Mouse (Mus musculus) embryonic fibroblast, embryonic 13.5 days (primary cell): ENCODE measurements around the gene Olfr1353. TPM values are rescaled to one million over a fixed set of nuclear protein-coding genes. Genes with fewer than 3 reads are reported as not detected.
"Not testable (repeated sequence)": the region's sequence is repeated elsewhere in the genome, so short reads cannot be mapped to it uniquely, and the experiment has no call there.

Experiments used
- H3K27ac ChIP-seq: 2 replicates; pipeline ENCODE4 v1.5.1; 2012; ENCODE audit warnings: low read length, control low read depth, inconsistent platforms; ENCODE audit not compliant: insufficient read depth
- H3K4me1 ChIP-seq: 2 replicates; pipeline ENCODE4 v1.6.1; 2011; ENCODE audit warnings: low read length; ENCODE audit not compliant: control insufficient read depth, insufficient read depth
- H3K4me3 ChIP-seq: 2 replicates; pipeline ENCODE4 v1.5.1; 2011; ENCODE audit warnings: mild to moderate bottlenecking, control low read depth, low read length; ENCODE audit not compliant: insufficient read depth
- CTCF ChIP-seq: IDR thresholded peaks from 2 replicates; pipeline ENCODE4 v1.5.1; 2011; ENCODE audit warnings: mild to moderate bottlenecking, control low read depth, low read length, moderate library complexity, borderline replicate concordance; ENCODE audit not compliant: insufficient read depth
- POLR2A ChIP-seq: IDR thresholded peaks from 2 replicates; pipeline ENCODE4 v1.6.1; 2011; ENCODE audit warnings: low read depth, mild to moderate bottlenecking, control low read depth, low read length, moderate library complexity
- polyA plus RNA-seq: library from polyadenylated mRNA; stranded (reverse); fragments of >200 nt; gene quantifications from 2 replicates; pipeline ENCODE4 v1.2.4, GENCODE M21; 2011; ENCODE audit warnings: low read depth; ENCODE audit not compliant: missing spikeins, insufficient read length

The Olfr1353 gene
- polyA plus RNA-seq: not detected in 2 replicates

DNA sequence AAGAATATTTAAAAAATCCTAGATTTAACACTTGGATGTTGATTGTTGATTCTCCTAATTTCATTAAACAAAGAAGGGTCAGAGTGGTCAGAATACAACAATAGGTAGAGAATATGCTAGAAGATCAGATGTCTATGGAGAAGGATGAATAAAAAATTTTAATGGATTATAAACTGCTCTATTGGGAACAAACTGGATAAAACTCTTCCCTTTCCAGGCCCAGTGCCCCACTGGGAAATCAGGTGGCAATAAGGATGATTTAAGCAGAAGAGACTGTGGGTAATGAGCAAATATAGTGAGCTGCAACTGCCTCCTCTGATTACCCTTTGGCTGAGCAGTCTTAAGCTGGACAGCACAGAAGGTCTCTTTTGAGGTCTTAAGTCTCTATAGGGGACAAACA, at the start of gene Olfr1353:
Olfr1353 (plus strand) TSS at position 301 of the 400 bp plus-strand sequence.
- H3K27ac ChIP-seq, H3K4me1 ChIP-seq, H3K4me3 ChIP-seq: not testable (repeated sequence)

DNA sequence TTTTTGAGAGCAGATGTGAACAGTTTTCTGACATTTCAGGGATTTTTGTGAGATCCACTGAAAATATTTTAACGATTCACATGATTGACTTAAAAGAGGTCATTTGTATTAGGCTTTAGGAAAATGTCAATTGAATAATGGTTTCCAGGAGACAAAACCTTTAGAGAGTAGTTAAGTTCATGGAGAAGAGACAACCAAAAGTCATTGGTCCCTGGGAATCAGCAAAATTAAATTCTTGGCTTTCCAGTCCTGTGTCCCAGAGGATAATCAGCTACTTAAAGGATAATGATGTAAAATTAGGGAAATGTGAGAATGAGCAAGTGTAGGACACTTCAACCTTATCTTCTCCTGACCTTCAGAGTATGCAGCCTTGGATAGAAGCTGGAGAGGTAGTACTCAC, 12.8 kb upstream of the Olfr1353 start, which contains the start of gene Olfr8:
Olfr8 (plus strand) TSS at position 301 of the 400 bp plus-strand sequence.
- not testable (repeated sequence) for H3K27ac ChIP-seq, H3K4me3 ChIP-seq, H3K4me1 ChIP-seq

DNA sequence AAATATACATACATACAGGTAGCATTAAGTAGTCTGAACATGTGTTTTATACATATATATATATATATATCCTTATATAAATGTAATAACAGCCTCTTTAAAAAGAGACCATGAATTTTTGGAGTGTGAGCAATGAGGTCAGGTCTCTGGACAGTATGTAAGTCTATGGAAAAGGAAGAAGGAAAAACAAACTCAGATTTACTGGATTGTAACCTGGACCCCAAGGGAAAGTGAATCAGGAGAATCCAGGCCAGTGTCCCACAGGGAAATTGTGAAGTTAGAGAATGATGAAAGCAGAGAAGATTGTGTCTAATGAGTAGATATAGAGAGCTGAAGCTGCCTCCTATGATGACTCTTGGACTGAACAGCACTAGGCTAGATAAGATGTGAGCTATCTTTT, 17.6 kb downstream of the Olfr1353 start, which contains the start of gene Olfr1352:
Olfr1352 (plus strand) TSS at position 301 of the 400 bp plus-strand sequence.
- no peak for TF ChIP-seq CTCF
- H3K4me3 ChIP-seq: no peak within 1 kb of the TSS
- no peaks in the 10 kb centered on the region for H3K4me1 ChIP-seq
- no peak within 1 kb of the TSS for H3K27ac ChIP-seq

DNA sequence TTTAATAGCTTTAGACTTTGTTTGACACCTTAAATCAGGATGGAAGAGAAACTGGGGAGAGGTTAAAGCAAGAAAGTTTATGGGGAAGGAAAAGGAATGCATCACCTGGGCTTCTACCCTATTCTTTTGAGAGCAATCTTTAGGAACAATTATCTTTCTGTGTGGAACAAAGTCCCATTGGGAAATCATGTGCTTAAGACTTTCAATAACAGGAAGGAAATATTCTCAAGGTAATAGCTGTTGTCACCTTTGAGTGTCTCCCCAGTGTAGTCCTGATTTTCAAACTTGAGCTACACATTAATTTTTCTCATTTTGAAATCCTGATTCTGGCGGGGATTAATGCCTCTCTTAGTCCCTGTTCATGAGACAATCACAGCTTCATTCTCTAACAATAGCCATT, 49.1 kb downstream of the Olfr1353 start, which contains the start of gene Olfr1351:
Olfr1351 (plus strand) TSS at position 301 of the 400 bp plus-strand sequence.
- H3K27ac ChIP-seq: no peak within 1 kb of the TSS
- no peak within 1 kb of the TSS for H3K4me3 ChIP-seq
- TF ChIP-seq POLR2A: no peak
- no peaks in the 10 kb centered on the region for H3K4me1 ChIP-seq

Other genes with a start within 250 kb of the Olfr1353 start
- 0.35 and 0.63 TPM in 2 replicates for gene Casp14, start 245.0 kb upstream of the Olfr1353 start, polyA plus RNA-seq
- gene Ccdc105, start 210.2 kb upstream of the Olfr1353 start, polyA plus RNA-seq: not detected in 2 replicates
- 20.8 and 29.1 TPM in 2 replicates for gene Slc1a6, start 182.8 kb upstream of the Olfr1353 start, polyA plus RNA-seq
- gene Olfr1356, start 111.1 kb upstream of the Olfr1353 start, polyA plus RNA-seq: not detected in 2 replicates
- gene Olfr1355, start 87.8 kb upstream of the Olfr1353 start, polyA plus RNA-seq: not detected in 2 replicates
- not detected in 2 replicates for gene Olfr1354, start 50.1 kb upstream of the Olfr1353 start, polyA plus RNA-seq
- gene Olfr8, start 12.7 kb upstream of the Olfr1353 start, polyA plus RNA-seq: not detected in 2 replicates
- gene Olfr1352, start 17.7 kb downstream of the Olfr1353 start, polyA plus RNA-seq: not detected in 2 replicates
- gene Olfr1351, start 49.2 kb downstream of the Olfr1353 start, polyA plus RNA-seq: not detected in 2 replicates
- not detected in 2 replicates for gene Olfr57, start 65.4 kb downstream of the Olfr1353 start, polyA plus RNA-seq
- 33.2 and 34.0 TPM in 2 replicates for gene 2610008E11Rik, start 134.3 kb downstream of the Olfr1353 start, polyA plus RNA-seq
- gene Vmn2r80, start 185.5 kb downstream of the Olfr1353 start, polyA plus RNA-seq: not detected in 2 replicates